Mouse (Mus musculus): Measurements from ENCODE around the gene Gm3486. TPM values are rescaled to one million over a fixed set of nuclear protein-coding genes. Genes with fewer than 3 reads are reported as not detected.
"Not testable (repeated sequence)": the region's sequence is repeated elsewhere in the genome, so short reads cannot be mapped to it uniquely, and the experiment has no call there.

Gm3486 gene
- not detected in 2 replicates for polyA plus RNA-seq (2014; fragmentation: Nextera tagmentation; extraction: Ambion mirVana)

GRCm38 (mm10) chr14:41489385-41489784, at the start of gene Gm3486:
Gene Gm3486, minus strand, starts transcription at chr14:41489485.
- not testable (repeated sequence) for H3K4me1 ChIP-seq (ENCODE audit: control insufficient read depth in 2 of 2, insufficient read depth in 2 of 2, low read length in 2 of 2); ATAC-seq (ENCODE audit: insufficient number of reproducible peaks, insufficient read depth, low FRiP score, low read depth); H3K36me3 ChIP-seq (ENCODE audit: control insufficient read depth, insufficient read depth, low read length); H3K4me2 ChIP-seq (ENCODE audit: low read length); H3K27me3 ChIP-seq (ENCODE audit: control insufficient read depth, insufficient read depth, low read length); H3K9ac ChIP-seq (ENCODE audit: low read length); H3K4me3 ChIP-seq (ENCODE audit: control insufficient read depth in 1 of 2, insufficient read depth in 1 of 2, low read depth in 1 of 2, low read length in 2 of 2); H3K27ac ChIP-seq (replicated peaks in 1 of 2; ENCODE audit: control insufficient read depth in 1 of 2, insufficient read depth in 1 of 2, low read depth in 2 of 2, low read length in 2 of 2); H3K9me3 ChIP-seq (ENCODE audit: control insufficient read depth, low read length)

GRCm38 (mm10) chr14:41524695-41525094, 35.4 kb upstream of the Gm3486 start:
- not testable (repeated sequence) for ATAC-seq (ENCODE audit: insufficient number of reproducible peaks, insufficient read depth, low FRiP score, low read depth); H3K4me2 ChIP-seq (ENCODE audit: low read length); H3K9ac ChIP-seq (ENCODE audit: low read length); H3K27ac ChIP-seq (replicated peaks in 1 of 2; ENCODE audit: control insufficient read depth in 1 of 2, insufficient read depth in 1 of 2, low read depth in 2 of 2, low read length in 2 of 2); H3K9me3 ChIP-seq (ENCODE audit: control insufficient read depth, low read length); H3K4me3 ChIP-seq (ENCODE audit: control insufficient read depth in 1 of 2, insufficient read depth in 1 of 2, low read depth in 1 of 2, low read length in 2 of 2); H3K4me1 ChIP-seq (ENCODE audit: control insufficient read depth in 2 of 2, insufficient read depth in 2 of 2, low read length in 2 of 2); H3K36me3 ChIP-seq (ENCODE audit: control insufficient read depth, insufficient read depth, low read length); H3K27me3 ChIP-seq (ENCODE audit: control insufficient read depth, insufficient read depth, low read length)
- WGBS, result 64% methylated on average over 1 of the region's 1 CpGs

- not testable (repeated sequence) for ATAC-seq (ENCODE audit: insufficient number of reproducible peaks, insufficient read depth, low FRiP score, low read depth); H3K4me1 ChIP-seq (ENCODE audit: control insufficient read depth in 2 of 2, insufficient read depth in 2 of 2, low read length in 2 of 2); H3K4me2 ChIP-seq (ENCODE audit: low read length); H3K27ac ChIP-seq (replicated peaks in 1 of 2; ENCODE audit: control insufficient read depth in 1 of 2, insufficient read depth in 1 of 2, low read depth in 2 of 2, low read length in 2 of 2); H3K27me3 ChIP-seq (ENCODE audit: control insufficient read depth, insufficient read depth, low read length); H3K36me3 ChIP-seq (ENCODE audit: control insufficient read depth, insufficient read depth, low read length); H3K4me3 ChIP-seq (ENCODE audit: control insufficient read depth in 1 of 2, insufficient read depth in 1 of 2, low read depth in 1 of 2, low read length in 2 of 2); H3K9ac ChIP-seq (ENCODE audit: low read length); H3K9me3 ChIP-seq (ENCODE audit: control insufficient read depth, low read length)
- 61% methylated on average over 5 of the region's 5 CpGs for WGBS
These were observed 31.4 kb upstream of the Gm3486 start for GRCm38 (mm10) chr14:41520683-41521082.

GRCm38 (mm10) chr14:41453418-41453817, 35.9 kb downstream of the Gm3486 start, which contains the start of gene Gm7954:
Gene Gm7954, minus strand, starts transcription at chr14:41453518.
- not testable (repeated sequence) for H3K27ac ChIP-seq (replicated peaks in 1 of 2; ENCODE audit: control insufficient read depth in 1 of 2, insufficient read depth in 1 of 2, low read depth in 2 of 2, low read length in 2 of 2); H3K9me3 ChIP-seq (ENCODE audit: control insufficient read depth, low read length); H3K27me3 ChIP-seq (ENCODE audit: control insufficient read depth, insufficient read depth, low read length); H3K9ac ChIP-seq (ENCODE audit: low read length); H3K4me3 ChIP-seq (ENCODE audit: control insufficient read depth in 1 of 2, insufficient read depth in 1 of 2, low read depth in 1 of 2, low read length in 2 of 2); H3K36me3 ChIP-seq (ENCODE audit: control insufficient read depth, insufficient read depth, low read length); H3K4me1 ChIP-seq (ENCODE audit: control insufficient read depth in 2 of 2, insufficient read depth in 2 of 2, low read length in 2 of 2); ATAC-seq (ENCODE audit: insufficient number of reproducible peaks, insufficient read depth, low FRiP score, low read depth); H3K4me2 ChIP-seq (ENCODE audit: low read length)
- WGBS, result no CpG with 5 or more reads among the region's 2 CpGs

Other genes starting within 250 kb of the Gm3486 start
- not detected in 2 replicates for gene Gm2832, start 210.7 kb downstream of the Gm3486 start, polyA plus RNA-seq (2014; fragmentation: Nextera tagmentation; extraction: Ambion mirVana)
- gene Gm5798, start 140.9 kb downstream of the Gm3486 start, polyA plus RNA-seq (2014; fragmentation: Nextera tagmentation; extraction: Ambion mirVana), result not detected in 2 replicates
- not detected in 2 replicates for gene Gm7945, start 103.1 kb downstream of the Gm3486 start, polyA plus RNA-seq (2014; fragmentation: Nextera tagmentation; extraction: Ambion mirVana)
- not detected in 2 replicates for gene Gm6482, start 81.2 kb downstream of the Gm3486 start, polyA plus RNA-seq (2014; fragmentation: Nextera tagmentation; extraction: Ambion mirVana)
- gene Gm7954, start 36.0 kb downstream of the Gm3486 start, polyA plus RNA-seq (2014; fragmentation: Nextera tagmentation; extraction: Ambion mirVana), result not detected in 2 replicates
- gene Gm7970, start 66.1 kb upstream of the Gm3486 start, polyA plus RNA-seq (2014; fragmentation: Nextera tagmentation; extraction: Ambion mirVana), result not detected in 2 replicates
- gene 1700049E17Rik2, start 83.7 kb upstream of the Gm3486 start, polyA plus RNA-seq (2014; fragmentation: Nextera tagmentation; extraction: Ambion mirVana), result not detected in 2 replicates
- gene Gm3072, start 135.1 kb upstream of the Gm3486 start, polyA plus RNA-seq (2014; fragmentation: Nextera tagmentation; extraction: Ambion mirVana), result not detected in 2 replicates
- gene Gm3676, start 157.0 kb upstream of the Gm3486 start, polyA plus RNA-seq (2014; fragmentation: Nextera tagmentation; extraction: Ambion mirVana), result not detected in 2 replicates
- gene Gm8068, start 212.4 kb upstream of the Gm3486 start, polyA plus RNA-seq (2014; fragmentation: Nextera tagmentation; extraction: Ambion mirVana), result not detected in 2 replicates

All from heart, embryonic 14.5 days (tissue).